Mouse (Mus musculus): Measurements from ENCODE around the gene Ppp1r14c. TPM values are rescaled to one million over a fixed set of nuclear protein-coding genes. Genes with fewer than 3 reads are reported as not detected.
A peak's percentile ranks its signal among the peaks of the same experiment; 100 is the strongest.
"Not testable (repeated sequence)": the region's sequence is repeated elsewhere in the genome, so short reads cannot be mapped to it uniquely, and the experiment has no call there.

Ppp1r14c gene
- total and polyA plus RNA-seq, 2 experiments from 2014 or later = 66.5 to 72.1 TPM

DNA sequence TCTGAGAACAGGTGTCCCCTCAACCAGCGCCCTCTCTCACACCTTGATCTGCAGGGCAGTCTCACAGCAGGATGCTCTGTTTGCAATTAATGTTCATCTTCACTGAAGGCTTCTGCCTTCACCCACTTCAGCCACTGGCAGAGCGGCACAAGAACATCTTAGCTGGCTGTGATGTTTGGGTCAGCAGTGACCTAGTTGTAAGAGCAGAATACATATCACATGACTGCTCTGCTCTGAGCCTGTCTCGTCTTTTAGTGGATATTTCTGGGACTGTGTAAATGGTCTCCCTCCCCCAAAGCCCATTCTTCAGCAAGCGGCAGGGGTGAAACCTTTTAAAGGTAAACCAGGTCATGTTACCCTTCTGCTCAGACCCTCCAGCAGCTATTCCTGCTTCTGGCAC lies 50.7 kb downstream of the Ppp1r14c start:
- Histone ChIP-seq H3K9ac (replicated peaks; ENCODE audit: low read length, poor library complexity, severe bottlenecking) (no peak overlapping the region), H3K4me2 (ENCODE audit: low read depth, low read length, poor library complexity, severe bottlenecking) (no peak overlapping the region), H3K36me3 (ENCODE audit: insufficient read depth, low read length) (no peaks in the 10 kb centered on the region; the same call in 1 of the 2 replicates), H3K4me1 (ENCODE audit: insufficient read depth, low read length) (no peaks in the 10 kb centered on the region), H3K9me3 (ENCODE audit: low read length) (no peaks in the 10 kb centered on the region), H3K27ac (ENCODE audit: low read depth, low read length) (no peak overlapping the region), H3K27me3 (ENCODE audit: insufficient read depth, low read length) (no peaks in the 10 kb centered on the region), H3K4me3 (ENCODE audit: low read depth, low read length) (no peak overlapping the region)
- DNase-seq (ENCODE audit: low spot score) = no peak
- no peak for ATAC-seq (ENCODE audit: low FRiP score)
- TF ChIP-seq CTCF (IDR thresholded peaks at IDR 0.05) = no peak
- 61% methylated on average over 4 of the region's 4 CpGs for WGBS

- H3K36me3 ChIP-seq (ENCODE audit: insufficient read depth, low read length) = no peaks in the 10 kb centered on the region; the same call in 1 of the 2 replicates
- no peak for TF ChIP-seq CTCF (IDR thresholded peaks at IDR 0.05)
- H3K9ac ChIP-seq (replicated peaks; ENCODE audit: low read length, poor library complexity, severe bottlenecking) = no peak overlapping the region
- no peaks in the 10 kb centered on the region for H3K9me3 ChIP-seq (ENCODE audit: low read length)
- 83% methylated on average over 4 of the region's 4 CpGs for WGBS
- H3K27me3 ChIP-seq (ENCODE audit: insufficient read depth, low read length) = no peaks in the 10 kb centered on the region
- no peaks in the 10 kb centered on the region for H3K4me1 ChIP-seq (ENCODE audit: insufficient read depth, low read length)
- DNase-seq (ENCODE audit: low spot score) = no peak
- ATAC-seq (ENCODE audit: low FRiP score) = no peak
- no peak overlapping the region for H3K4me3 ChIP-seq (ENCODE audit: low read depth, low read length)
- no peak overlapping the region for H3K27ac ChIP-seq (ENCODE audit: low read depth, low read length)
- H3K4me2 ChIP-seq (ENCODE audit: low read depth, low read length, poor library complexity, severe bottlenecking) = no peak overlapping the region
Measured at GRCm38 (mm10) chr10:3417408-3417807, 51.6 kb downstream of the Ppp1r14c start.

GRCm38 (mm10) chr10:3424016-3424415 lies 58.2 kb downstream of the Ppp1r14c start:
- no peaks in the 10 kb centered on the region for H3K36me3 ChIP-seq (ENCODE audit: insufficient read depth, low read length)
- H3K4me1 ChIP-seq (ENCODE audit: insufficient read depth, low read length) = no peaks in the 10 kb centered on the region
- no peak overlapping the region for H3K9ac ChIP-seq (replicated peaks; ENCODE audit: low read length, poor library complexity, severe bottlenecking)
- ATAC-seq (ENCODE audit: low FRiP score) = no peak
- no peaks in the 10 kb centered on the region for H3K27me3 ChIP-seq (ENCODE audit: insufficient read depth, low read length)
- H3K27ac ChIP-seq (ENCODE audit: low read depth, low read length) = no peak overlapping the region
- no peak for TF ChIP-seq CTCF (IDR thresholded peaks at IDR 0.05)
- DNase-seq (ENCODE audit: low spot score) = no peak
- H3K4me2 ChIP-seq (ENCODE audit: low read depth, low read length, poor library complexity, severe bottlenecking) = no peak overlapping the region
- H3K4me3 ChIP-seq (ENCODE audit: low read depth, low read length) = no peak overlapping the region
- no peaks in the 10 kb centered on the region for H3K9me3 ChIP-seq (ENCODE audit: low read length)

- no peak overlapping the region for H3K27ac ChIP-seq (ENCODE audit: low read depth, low read length)
- no peak for TF ChIP-seq CTCF (IDR thresholded peaks at IDR 0.05)
- H3K4me1 ChIP-seq (ENCODE audit: insufficient read depth, low read length) = no peaks in the 10 kb centered on the region
- no peaks in the 10 kb centered on the region for H3K36me3 ChIP-seq (ENCODE audit: insufficient read depth, low read length)
- 0 out of 2 replicates have a peak, but pooled peaks have one; percentile 53 for ATAC-seq (ENCODE audit: low FRiP score)
- no peak overlapping the region for H3K9ac ChIP-seq (replicated peaks; ENCODE audit: low read length, poor library complexity, severe bottlenecking)
- WGBS = 44% methylated on average over 3 of the region's 3 CpGs
- no peaks in the 10 kb centered on the region for H3K27me3 ChIP-seq (ENCODE audit: insufficient read depth, low read length)
- no peak overlapping the region for H3K4me3 ChIP-seq (ENCODE audit: low read depth, low read length)
- H3K4me2 ChIP-seq (ENCODE audit: low read depth, low read length, poor library complexity, severe bottlenecking) = no peak overlapping the region
- no peaks in the 10 kb centered on the region for H3K9me3 ChIP-seq (ENCODE audit: low read length)
- DNase-seq (ENCODE audit: low spot score) = peak; percentile 59
Measured at GRCm38 (mm10) chr10:3427689-3428399, 62.0 kb downstream of the Ppp1r14c start.

GRCm38 (mm10) chr10:3434848-3435474 lies 69.1 kb downstream of the Ppp1r14c start:
- Histone ChIP-seq H3K27me3 (ENCODE audit: insufficient read depth, low read length) (no peaks in the 10 kb centered on the region), H3K4me2 (ENCODE audit: low read depth, low read length, poor library complexity, severe bottlenecking) (no peak overlapping the region), H3K36me3 (ENCODE audit: insufficient read depth, low read length) (no peaks in the 10 kb centered on the region), H3K9me3 (ENCODE audit: low read length) (no peaks in the 10 kb centered on the region), H3K9ac (replicated peaks; ENCODE audit: low read length, poor library complexity, severe bottlenecking) (no peak overlapping the region), H3K4me3 (ENCODE audit: low read depth, low read length) (no peak overlapping the region), H3K4me1 (ENCODE audit: insufficient read depth, low read length) (no peaks in the 10 kb centered on the region), H3K27ac (ENCODE audit: low read depth, low read length) (no peak overlapping the region)
- ATAC-seq (ENCODE audit: low FRiP score) (peak; percentile 68), DNase-seq (ENCODE audit: low spot score) (peak; percentile 21)
- 85% methylated on average over 8 of the region's 8 CpGs for WGBS
- TF ChIP-seq CTCF (IDR thresholded peaks at IDR 0.05) = no peak

- no peaks in the 10 kb centered on the region for H3K4me1 ChIP-seq (ENCODE audit: insufficient read depth, low read length)
- no peak for TF ChIP-seq CTCF (IDR thresholded peaks at IDR 0.05)
- no peaks in the 10 kb centered on the region for H3K36me3 ChIP-seq (ENCODE audit: insufficient read depth, low read length)
- H3K9me3 ChIP-seq (ENCODE audit: low read length) = no peaks in the 10 kb centered on the region
- no peak overlapping the region for H3K4me2 ChIP-seq (ENCODE audit: low read depth, low read length, poor library complexity, severe bottlenecking)
- H3K9ac ChIP-seq (replicated peaks; ENCODE audit: low read length, poor library complexity, severe bottlenecking) = no peak overlapping the region
- peak; percentile 75 for DNase-seq (ENCODE audit: low spot score)
- no peak for ATAC-seq (ENCODE audit: low FRiP score)
- WGBS = 68% methylated on average over 2 of the region's 2 CpGs
- H3K27ac ChIP-seq (ENCODE audit: low read depth, low read length) = no peak overlapping the region
- no peak overlapping the region for H3K4me3 ChIP-seq (ENCODE audit: low read depth, low read length)
- no peaks in the 10 kb centered on the region for H3K27me3 ChIP-seq (ENCODE audit: insufficient read depth, low read length)
Measured at GRCm38 (mm10) chr10:3440722-3441471, 75.0 kb downstream of the Ppp1r14c start.

GRCm38 (mm10) chr10:3446748-3447147 lies 80.9 kb downstream of the Ppp1r14c start:
- ATAC-seq (ENCODE audit: low FRiP score); H3K27me3 ChIP-seq (ENCODE audit: insufficient read depth, low read length); H3K9me3 ChIP-seq (ENCODE audit: low read length); DNase-seq (ENCODE audit: low spot score); H3K9ac ChIP-seq (replicated peaks; ENCODE audit: low read length, poor library complexity, severe bottlenecking); H3K27ac ChIP-seq (ENCODE audit: low read depth, low read length); H3K4me2 ChIP-seq (ENCODE audit: low read depth, low read length, poor library complexity, severe bottlenecking); H3K4me3 ChIP-seq (ENCODE audit: low read depth, low read length); H3K36me3 ChIP-seq (ENCODE audit: insufficient read depth, low read length); H3K4me1 ChIP-seq (ENCODE audit: insufficient read depth, low read length): not testable (repeated sequence)
- 92% methylated on average over 10 of the region's 10 CpGs for WGBS

Measured in midbrain, postnatal 0 days (tissue).